Mouse (Mus musculus) midbrain, embryonic 16.5 days (tissue): ENCODE measurements around the gene Klk13. TPM values are rescaled to one million over a fixed set of nuclear protein-coding genes. Genes with fewer than 3 reads are reported as not detected.

Source experiments
- ATAC-seq: fragments of 200-750 bp; cut with Nextera tagmentation; 2 replicates; pipeline ENCODE4 v1.8.0; 2017; ENCODE audit warnings: moderate TSS enrichment
- H3K27ac ChIP-seq: fragments of 300-500 bp; sonication (generic); 2 replicates; pipeline ENCODE4 v1.5.1; 2014; ENCODE audit warnings: mild to moderate bottlenecking, low read length, mixed read lengths
- H3K27me3 ChIP-seq: fragments of 300-500 bp; sonication (generic); 2 replicates; pipeline ENCODE4 v1.6.1; 2014; ENCODE audit warnings: low read depth, low read length, mixed read lengths; ENCODE audit not compliant: control insufficient read depth, insufficient read depth
- H3K36me3 ChIP-seq: fragments of 300-500 bp; sonication (generic); 2 replicates; pipeline ENCODE4 v1.6.1; 2014; ENCODE audit warnings: mild to moderate bottlenecking, low read length, moderate library complexity, mixed read lengths; ENCODE audit not compliant: control insufficient read depth, insufficient read depth
- H3K4me1 ChIP-seq: fragments of 300-500 bp; sonication (generic); 2 replicates; pipeline ENCODE4 v1.6.1; 2014; ENCODE audit warnings: mild to moderate bottlenecking, low read length, mixed read lengths; ENCODE audit not compliant: control insufficient read depth, insufficient read depth
- H3K4me2 ChIP-seq: fragments of 300-500 bp; sonication (generic); 2 replicates; pipeline ENCODE4 v1.6.1; 2014; ENCODE audit warnings: mild to moderate bottlenecking, low read length, mixed read lengths
- H3K4me3 ChIP-seq: fragments of 300-500 bp; sonication (generic); 2 replicates; pipeline ENCODE4 v1.5.1; 2014; ENCODE audit warnings: low read depth, mild to moderate bottlenecking, low read length, moderate library complexity, mixed read lengths
- H3K9ac ChIP-seq: fragments of 300-500 bp; sonication (generic); 2 replicates; pipeline ENCODE4 v1.6.1; 2014; ENCODE audit warnings: low read depth, low read length, mixed read lengths
- H3K9me3 ChIP-seq: fragments of 300-500 bp; sonication (generic); replicated peaks from 2 replicates; pipeline ENCODE4 v1.6.1; 2014; ENCODE audit warnings: mild to moderate bottlenecking, low read length, mixed read lengths; ENCODE audit not compliant: control insufficient read depth, poor library complexity, severe bottlenecking
- WGBS: fragments of 180-500 bp; shearing (Covaris S2); extraction: QIAGEN DNeasy Blood & Tissue Kit; methylation state at CpG from one replicate; pipeline ENCODE4 v1.1.7; 2014; 5-methylcytosine and 5-hydroxymethylcytosine counted together
- polyA plus RNA-seq: library from polyadenylated mRNA; unstranded; fragments of >200 nt; fragmentation: Nextera tagmentation; extraction: Ambion mirVana; gene quantifications from 2 replicates; pipeline ENCODE4 v1.2.1, GENCODE M21; 2015

Klk13 gene
- polyA plus RNA-seq, 1 experiment from 2014 or later = 0.20 TPM

- no peak overlapping the region for H3K9ac ChIP-seq
- H3K4me1 ChIP-seq = no peaks in the 10 kb centered on the region
- no peaks in the 10 kb centered on the region for H3K36me3 ChIP-seq
- ATAC-seq = no peak
- no peak overlapping the region for H3K4me3 ChIP-seq
- no peak overlapping the region for H3K27ac ChIP-seq
- 75% methylated on average over 2 of the region's 2 CpGs for WGBS
- H3K9me3 ChIP-seq = no peaks in the 10 kb centered on the region
- H3K4me2 ChIP-seq = no peak overlapping the region
- H3K27me3 ChIP-seq = no peaks in the 10 kb centered on the region
Measured at GRCm38 (mm10) chr7:43752806-43753205, 40.4 kb downstream of the Klk13 start.

- ATAC-seq = peak; percentile 85
- 24% methylated on average over 8 of the region's 8 CpGs for WGBS
- no peak overlapping the region for H3K4me3 ChIP-seq
Measured at GRCm38 (mm10) chr7:43766484-43766883, 54.1 kb downstream of the Klk13 start.

GRCm38 (mm10) chr7:43768597-43768996 is 56.2 kb downstream of the Klk13 start, which contains the start of gene Klk12:
Gene Klk12 (plus strand): TSS chr7:43768897.
- H3K4me1 ChIP-seq = no peaks in the 10 kb centered on the region
- no peaks in the 10 kb centered on the region for H3K9me3 ChIP-seq
- no peak within 1 kb of the TSS for H3K4me3 ChIP-seq
- H3K4me2 ChIP-seq = no peak within 1 kb of the TSS
- 72% methylated on average over 4 of the region's 4 CpGs for WGBS
- H3K36me3 ChIP-seq = no peaks in the 10 kb centered on the region
- H3K27me3 ChIP-seq = no peaks in the 10 kb centered on the region
- no peak for ATAC-seq
- H3K9ac ChIP-seq = no peak within 1 kb of the TSS
- H3K27ac ChIP-seq = no peak within 1 kb of the TSS

More at GRCm38 (mm10) chr7:43766484-43766883, 54.1 kb downstream of the Klk13 start:
- no peak overlapping the region for H3K4me2 ChIP-seq
- H3K9ac ChIP-seq = no peak overlapping the region
- H3K27ac ChIP-seq = no peak overlapping the region
- H3K27me3 ChIP-seq = no peaks in the 10 kb centered on the region
- H3K36me3 ChIP-seq = no peaks in the 10 kb centered on the region
- H3K4me1 ChIP-seq = no peaks in the 10 kb centered on the region
- H3K9me3 ChIP-seq = no peaks in the 10 kb centered on the region

GRCm38 (mm10) chr7:43769636-43770035 is 57.3 kb downstream of the Klk13 start:
- no peaks in the 10 kb centered on the region for H3K36me3 ChIP-seq
- no peaks in the 10 kb centered on the region for H3K27me3 ChIP-seq
- no peak overlapping the region for H3K9ac ChIP-seq
- no peak overlapping the region for H3K27ac ChIP-seq
- ATAC-seq = no peak
- no peak overlapping the region for H3K4me2 ChIP-seq
- no peak overlapping the region for H3K4me3 ChIP-seq
- 96% methylated on average over 8 of the region's 8 CpGs for WGBS
- H3K4me1 ChIP-seq = no peaks in the 10 kb centered on the region
- no peaks in the 10 kb centered on the region for H3K9me3 ChIP-seq

- no peak overlapping the region for H3K9ac ChIP-seq
- no peaks in the 10 kb centered on the region for H3K4me1 ChIP-seq
- 92% methylated on average over 10 of the region's 10 CpGs for WGBS
- ATAC-seq = no peak
- no peaks in the 10 kb centered on the region for H3K9me3 ChIP-seq
- no peak overlapping the region for H3K4me3 ChIP-seq
- no peak overlapping the region for H3K4me2 ChIP-seq
- H3K36me3 ChIP-seq = no peaks in the 10 kb centered on the region
- no peaks in the 10 kb centered on the region for H3K27me3 ChIP-seq
- H3K27ac ChIP-seq = no peak overlapping the region
Measured at GRCm38 (mm10) chr7:43770701-43771100, 58.3 kb downstream of the Klk13 start.

GRCm38 (mm10) chr7:43771916-43772315 is 59.5 kb downstream of the Klk13 start:
- no peak for ATAC-seq
- no peak overlapping the region for H3K4me2 ChIP-seq
- H3K27me3 ChIP-seq = no peaks in the 10 kb centered on the region
- no peak overlapping the region for H3K27ac ChIP-seq
- H3K4me1 ChIP-seq = no peaks in the 10 kb centered on the region
- no peak overlapping the region for H3K4me3 ChIP-seq
- no peak overlapping the region for H3K9ac ChIP-seq
- H3K9me3 ChIP-seq = no peaks in the 10 kb centered on the region
- WGBS = 97% methylated on average over 6 of the region's 6 CpGs
- no peaks in the 10 kb centered on the region for H3K36me3 ChIP-seq

- no peak overlapping the region for H3K4me3 ChIP-seq
- H3K4me2 ChIP-seq = no peak overlapping the region
- ATAC-seq = no peak
- no peaks in the 10 kb centered on the region for H3K9me3 ChIP-seq
- no peak overlapping the region for H3K9ac ChIP-seq
- no peaks in the 10 kb centered on the region for H3K36me3 ChIP-seq
- 78% methylated on average over 3 of the region's 3 CpGs for WGBS
- no peak overlapping the region for H3K27ac ChIP-seq
- H3K4me1 ChIP-seq = no peaks in the 10 kb centered on the region
- H3K27me3 ChIP-seq = no peaks in the 10 kb centered on the region
Measured at GRCm38 (mm10) chr7:43772901-43773300, 60.5 kb downstream of the Klk13 start.

GRCm38 (mm10) chr7:43774364-43774763 is 62.0 kb downstream of the Klk13 start, which contains the start of gene Klk11:
Gene Klk11 (plus strand): TSS chr7:43774604.
- WGBS = 90% methylated on average over 5 of the region's 5 CpGs
- Histone ChIP-seq H3K27ac (no peak within 1 kb of the TSS), H3K4me2 (no peak within 1 kb of the TSS), H3K27me3 (no peaks in the 10 kb centered on the region), H3K4me1 (no peaks in the 10 kb centered on the region), H3K9me3 (no peaks in the 10 kb centered on the region), H3K4me3 (no peak within 1 kb of the TSS), H3K9ac (no peak within 1 kb of the TSS), H3K36me3 (no peaks in the 10 kb centered on the region)
- no peak for ATAC-seq

- no peak overlapping the region for H3K9ac ChIP-seq
- WGBS = 34% methylated on average over 6 of the region's 6 CpGs
- H3K9me3 ChIP-seq = no peaks in the 10 kb centered on the region
- ATAC-seq = no peak
- no peaks in the 10 kb centered on the region for H3K4me1 ChIP-seq
- H3K4me2 ChIP-seq = no peak overlapping the region
- H3K4me3 ChIP-seq = no peak overlapping the region
- no peaks in the 10 kb centered on the region for H3K36me3 ChIP-seq
- no peaks in the 10 kb centered on the region for H3K27me3 ChIP-seq
- no peak overlapping the region for H3K27ac ChIP-seq
Measured at GRCm38 (mm10) chr7:43774802-43775201, 62.4 kb downstream of the Klk13 start.
